Mouse (Mus musculus) forelimb bud, embryonic 11.5 days (tissue): ENCODE measurements around the gene Qrich1.

ENCODE experiments used
- DNase-seq: peaks from one replicate; pipeline ENCODE4 v3.0.0-alpha.2; 2012; ENCODE audit warnings: low read depth, low spot score

The Qrich1 gene

DNA sequence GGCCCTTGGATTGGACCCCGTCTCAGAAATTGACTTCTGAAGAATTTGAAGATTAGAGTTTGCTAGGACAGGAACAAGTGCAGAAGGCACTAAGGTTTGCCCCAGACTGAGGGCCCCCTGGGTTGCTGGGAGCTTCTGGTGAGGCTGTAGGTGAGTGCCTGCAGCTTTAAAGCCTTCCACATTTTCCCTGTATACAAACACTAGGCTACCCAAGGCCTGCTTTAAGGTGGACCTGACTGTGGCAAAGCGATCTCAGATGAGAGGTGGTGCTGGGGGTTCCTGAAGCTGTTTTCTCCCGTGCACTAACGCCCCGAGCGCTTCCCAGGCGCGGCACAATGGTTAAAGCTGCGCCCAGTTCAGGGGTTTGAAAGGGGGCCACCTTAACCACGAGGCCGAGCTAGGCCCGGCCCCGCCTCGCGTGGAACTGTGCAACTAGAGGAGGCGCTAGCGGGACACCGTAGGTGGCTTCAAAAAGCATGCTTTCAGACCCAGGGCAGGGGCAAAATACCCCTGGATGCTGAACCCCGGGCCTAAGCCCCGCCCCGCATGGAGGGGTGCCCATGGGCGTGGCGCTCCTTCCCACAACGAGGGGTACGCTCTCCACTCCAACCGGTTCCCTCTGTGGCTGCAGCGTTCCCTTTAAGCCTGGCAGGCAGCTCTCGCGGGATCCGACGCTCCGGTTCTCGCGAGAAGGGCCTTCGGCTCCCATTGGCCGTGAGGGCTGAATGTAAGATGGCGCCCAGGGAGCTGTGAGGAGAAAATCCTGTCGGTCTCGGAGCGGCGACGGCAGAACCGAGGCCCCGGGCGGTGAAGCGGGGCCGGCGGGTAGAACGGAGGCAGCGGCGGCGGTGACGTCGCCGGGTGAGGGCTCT lies at the start of gene Qrich1:
TSS of gene Qrich1 (plus strand) at position 427 of the 872 bp plus-strand sequence.
- DNase-seq, result peak; percentile 99

DNA sequence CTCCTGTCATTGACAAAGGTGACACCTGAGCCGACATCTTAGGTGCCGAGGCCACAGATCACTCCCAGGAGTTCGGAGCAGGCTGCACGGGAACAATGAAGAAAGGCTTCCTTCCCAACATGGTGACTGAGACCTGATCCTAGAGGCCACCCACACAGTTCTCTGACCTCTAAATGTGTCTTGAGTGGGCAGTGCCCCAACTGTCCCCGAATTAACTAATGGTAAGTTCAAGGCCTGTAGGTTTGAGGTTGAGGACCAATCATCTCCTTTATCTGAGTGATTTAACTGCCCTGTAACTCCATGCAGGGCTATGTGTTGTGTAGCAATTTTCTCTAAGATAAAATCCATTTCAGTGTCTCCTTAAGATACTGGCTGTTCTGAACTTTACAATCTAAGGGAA lies 47.2 kb upstream of the Qrich1 start:
- DNase-seq, result no peak

DNA sequence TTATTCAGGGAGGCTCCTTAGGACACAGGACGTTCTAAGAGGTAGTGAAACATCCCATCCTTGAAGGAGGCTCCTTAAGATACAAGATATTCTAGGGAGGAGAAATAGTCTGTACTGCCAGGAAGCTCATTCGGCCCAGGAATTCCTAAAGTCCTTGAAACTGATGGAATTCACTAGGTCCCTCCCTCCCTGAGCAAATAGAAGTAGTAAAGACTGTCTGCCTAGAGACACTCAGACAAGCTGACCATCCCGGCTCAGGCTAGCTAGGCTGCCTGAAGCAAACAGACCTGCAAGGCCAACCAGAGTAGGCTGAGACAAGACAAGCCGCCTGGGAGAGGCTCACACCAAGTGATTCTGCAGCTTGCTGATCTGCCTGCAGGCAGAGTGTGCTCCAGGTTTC lies 46.8 kb upstream of the Qrich1 start:
- DNase-seq, result no peak

DNA sequence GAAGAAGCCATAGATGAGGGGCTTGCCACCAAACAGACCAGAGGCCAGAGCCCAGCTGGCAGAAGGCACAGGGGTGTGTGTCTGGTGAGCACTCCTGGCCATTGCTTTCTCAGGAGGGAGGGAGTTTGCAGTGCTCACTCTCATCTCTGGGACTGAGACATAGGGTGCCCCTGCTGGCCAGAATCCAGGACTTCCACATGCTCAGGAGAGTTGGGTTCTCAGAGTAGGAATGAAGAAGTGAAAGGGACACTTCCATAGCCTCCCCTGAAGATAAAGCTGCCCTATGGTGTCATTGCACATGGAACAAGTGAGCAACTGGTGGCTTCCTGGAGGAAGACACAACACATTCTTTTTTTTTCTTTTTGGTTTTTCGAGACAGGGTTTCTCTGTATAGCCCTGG lies 42.1 kb upstream of the Qrich1 start:
- no peak for DNase-seq

DNA sequence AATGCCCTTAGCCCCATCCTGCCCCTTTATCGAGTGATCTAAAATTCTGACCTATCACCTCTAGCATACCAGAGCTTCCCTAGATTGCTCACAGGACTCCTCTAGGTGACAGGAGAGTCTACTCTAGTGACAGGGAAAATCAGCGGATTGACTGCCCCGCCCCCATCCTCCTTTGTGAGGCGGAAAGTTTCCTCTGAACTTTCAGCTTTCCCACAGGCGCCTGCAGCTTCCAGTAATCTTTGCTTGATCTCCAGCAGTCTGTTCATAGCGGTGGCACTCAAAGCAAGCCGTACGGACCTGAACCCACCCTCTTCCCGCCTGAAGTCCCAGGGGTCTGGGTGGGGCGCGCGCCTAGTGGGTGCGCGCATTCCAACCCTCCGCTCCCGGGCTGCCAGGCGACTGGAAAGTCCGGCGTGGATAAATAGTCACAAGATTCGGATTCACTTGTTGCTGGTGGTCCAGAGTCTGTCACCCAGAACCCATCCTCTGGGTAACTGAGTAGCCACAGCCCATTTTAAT lies 37.9 kb upstream of the Qrich1 start:
- peak; percentile 88 for DNase-seq

DNA sequence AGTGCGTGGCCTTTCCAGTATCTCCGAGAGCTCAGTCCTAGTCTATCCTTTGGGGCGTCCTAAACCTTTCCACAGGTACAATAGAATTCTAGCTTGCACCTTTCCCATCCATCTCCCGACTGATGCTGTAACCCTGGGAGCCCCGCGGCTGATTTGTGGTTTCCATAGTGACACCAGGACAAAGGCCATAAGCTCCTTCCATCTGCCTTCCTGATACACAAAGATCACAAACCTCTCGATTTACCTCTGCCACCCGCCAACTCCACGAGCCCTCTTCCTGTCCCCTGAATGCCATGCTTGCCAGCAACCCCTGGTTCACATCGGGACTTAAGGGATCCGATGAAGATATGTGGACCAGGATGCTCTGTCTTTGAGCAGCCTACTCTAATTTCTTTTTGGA lies 37.4 kb upstream of the Qrich1 start:
- no peak for DNase-seq

DNA sequence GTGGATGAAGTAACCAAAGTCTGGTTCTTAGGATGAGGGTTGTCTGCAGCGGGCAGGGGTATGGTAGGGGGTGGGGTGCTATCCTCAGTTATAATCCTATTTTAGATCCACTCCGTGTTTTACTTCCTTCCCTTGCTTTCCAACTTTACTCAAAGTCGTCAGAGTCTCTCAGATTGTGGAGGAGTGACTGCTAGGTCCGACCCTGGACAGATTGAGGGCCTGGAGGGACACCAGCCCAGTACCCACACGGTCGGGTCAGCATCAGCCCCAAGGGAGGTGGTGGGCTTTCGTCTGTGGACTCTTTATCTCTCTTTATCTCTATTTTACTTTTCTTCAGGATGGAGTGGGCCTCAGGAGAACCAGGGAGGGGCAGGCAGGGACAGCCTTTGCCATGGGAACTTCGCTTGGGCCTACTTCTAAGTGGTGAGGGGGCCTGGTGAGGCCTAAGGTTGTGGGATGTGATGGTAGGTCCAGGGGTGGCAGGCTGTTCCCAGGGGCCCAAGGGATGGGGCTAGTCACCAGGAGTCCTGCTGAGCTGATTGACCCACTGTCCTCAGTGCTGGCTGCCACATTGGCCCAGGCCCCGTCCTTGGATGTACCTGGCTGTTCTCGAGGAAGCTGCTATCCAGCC lies 36.8 kb upstream of the Qrich1 start, which contains the start of gene Lamb2:
TSS of gene Lamb2 (plus strand) at position 16 of the 631 bp plus-strand sequence.
- DNase-seq, result peak; percentile 89

DNA sequence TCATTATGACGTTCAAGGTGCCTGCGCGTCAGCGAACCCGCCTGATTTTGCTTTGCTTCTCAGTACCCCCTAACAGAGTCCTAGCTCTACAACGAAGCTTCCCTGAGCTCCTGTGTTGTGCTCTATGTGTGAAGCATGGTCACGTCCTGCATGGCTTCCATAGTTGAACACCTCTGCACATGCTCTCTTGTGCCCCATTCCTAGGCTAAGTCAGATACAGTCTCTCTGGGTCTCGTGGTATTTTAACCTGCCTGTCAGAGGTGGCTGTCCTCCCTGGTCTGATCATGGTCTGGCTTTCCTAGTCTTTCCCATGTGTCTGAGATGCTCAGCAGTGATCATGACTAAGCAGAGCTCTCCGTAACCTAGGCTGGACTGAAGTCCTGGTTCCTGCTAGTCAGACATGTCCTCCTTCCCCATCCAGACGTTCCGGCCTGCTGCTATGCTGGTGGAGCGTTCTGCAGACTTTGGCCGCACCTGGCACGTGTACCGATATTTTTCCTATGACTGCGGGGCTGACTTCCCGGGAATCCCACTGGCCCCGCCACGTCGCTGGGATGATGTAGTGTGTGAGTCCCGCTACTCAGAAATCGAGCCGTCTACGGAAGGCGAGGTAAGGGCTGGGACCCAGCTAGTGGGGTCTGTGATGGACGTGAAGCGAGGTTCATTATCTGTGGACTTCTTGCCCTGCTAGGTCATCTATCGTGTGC lies 35.6 kb upstream of the Qrich1 start:
- no peak for DNase-seq

DNA sequence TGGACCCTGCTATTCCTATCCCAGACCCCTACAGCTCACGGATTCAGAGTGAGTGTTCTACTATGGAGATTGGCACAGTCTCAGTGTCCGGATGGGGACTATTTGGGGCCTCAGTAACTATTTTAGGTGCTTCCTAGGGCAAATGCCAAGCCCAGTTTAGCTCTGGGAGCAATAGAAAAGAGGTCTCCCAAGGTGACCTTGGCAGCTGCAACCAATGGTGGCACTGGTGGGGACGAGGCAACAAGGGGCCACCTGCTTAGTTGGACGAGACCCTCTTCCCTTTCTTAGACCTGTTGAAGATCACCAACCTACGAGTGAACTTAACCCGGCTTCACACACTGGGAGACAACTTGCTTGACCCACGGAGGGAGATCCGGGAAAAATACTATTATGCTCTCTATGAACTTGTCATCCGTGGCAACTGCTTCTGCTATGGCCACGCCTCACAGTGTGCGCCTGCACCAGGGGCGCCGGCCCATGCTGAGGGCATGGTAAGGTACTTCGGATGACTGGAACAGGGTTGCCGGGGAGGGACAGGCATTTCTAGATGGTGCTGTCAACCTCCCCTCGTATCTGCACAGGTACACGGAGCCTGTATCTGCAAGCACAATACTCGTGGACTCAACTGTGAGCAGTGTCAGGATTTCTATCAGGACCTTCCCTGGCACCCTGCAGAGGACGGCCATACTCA lies 34.9 kb upstream of the Qrich1 start:
- DNase-seq, result no peak

DNA sequence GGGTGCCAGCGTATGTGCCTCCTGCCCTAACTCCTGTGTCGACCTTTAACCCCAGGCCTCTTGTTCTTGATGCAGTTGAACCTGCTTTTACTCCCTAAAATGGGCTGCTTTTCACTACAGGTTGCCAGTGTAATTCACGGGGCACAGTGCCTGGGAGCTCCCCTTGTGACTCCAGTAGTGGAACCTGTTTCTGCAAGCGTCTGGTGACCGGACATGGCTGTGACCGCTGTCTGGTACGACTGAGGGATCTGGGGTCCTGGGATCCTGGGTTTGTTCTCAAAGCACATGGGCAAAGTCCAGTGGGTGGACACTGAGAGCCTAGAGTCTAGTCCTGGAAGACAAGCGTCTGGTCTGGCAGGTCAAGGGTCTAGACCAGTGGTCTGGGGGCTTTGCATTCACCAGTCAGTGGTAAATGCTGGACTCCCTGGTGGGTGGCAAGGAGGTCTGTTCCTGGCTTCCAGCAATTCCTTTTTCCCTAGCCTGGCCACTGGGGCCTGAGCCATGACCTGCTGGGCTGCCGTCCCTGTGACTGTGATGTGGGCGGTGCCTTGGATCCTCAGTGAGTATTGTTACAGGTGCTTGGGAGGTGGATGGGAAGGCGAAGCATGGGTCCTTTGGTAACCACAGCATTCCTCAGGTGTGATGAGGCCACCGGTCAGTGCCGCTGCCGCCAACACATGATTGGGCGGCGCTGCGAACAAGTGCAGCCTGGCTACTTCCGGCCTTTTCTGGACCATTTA lies 33.4 kb upstream of the Qrich1 start:
- no peak for DNase-seq

DNA sequence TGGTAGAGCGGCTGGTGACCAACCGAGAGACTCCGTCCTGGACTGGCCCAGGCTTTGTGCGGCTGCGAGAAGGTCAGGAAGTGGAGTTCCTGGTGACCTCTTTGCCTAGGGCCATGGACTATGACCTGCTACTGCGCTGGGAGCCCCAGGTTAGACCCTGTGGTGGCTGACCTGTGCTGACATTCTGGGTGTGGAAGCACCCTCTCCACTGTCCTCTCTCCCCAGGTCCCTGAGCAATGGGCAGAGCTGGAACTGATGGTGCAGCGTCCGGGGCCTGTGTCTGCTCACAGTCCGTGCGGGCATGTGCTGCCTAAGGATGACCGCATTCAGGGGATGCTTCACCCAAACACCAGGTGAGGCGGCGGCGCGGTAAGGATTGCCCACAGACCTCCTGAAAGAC lies 32.6 kb upstream of the Qrich1 start:
- no peak for DNase-seq

DNA sequence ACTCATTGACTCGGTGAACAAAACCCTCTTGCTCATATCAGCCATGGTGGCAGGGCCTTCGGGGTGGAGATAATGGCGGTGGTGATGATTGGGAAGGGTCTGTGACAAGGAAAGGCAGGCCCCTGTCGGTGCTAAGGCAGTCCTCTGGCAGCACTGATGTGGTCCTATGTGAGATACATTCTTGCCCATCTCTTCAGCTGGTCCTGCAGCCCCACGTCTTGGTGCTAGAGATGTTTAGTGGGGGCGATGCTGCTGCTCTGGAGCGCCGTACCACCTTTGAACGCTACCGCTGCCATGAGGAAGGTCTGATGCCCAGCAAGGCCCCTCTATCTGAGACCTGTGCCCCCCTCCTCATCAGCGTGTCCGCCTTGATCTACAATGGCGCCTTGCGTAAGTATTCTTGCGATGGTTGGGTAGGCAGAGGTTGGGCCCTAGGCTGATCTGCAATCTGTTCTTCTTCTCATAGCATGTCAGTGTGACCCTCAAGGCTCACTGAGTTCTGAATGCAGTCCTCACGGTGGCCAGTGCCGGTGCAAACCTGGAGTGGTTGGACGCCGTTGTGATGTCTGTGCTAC lies 31.2 kb upstream of the Qrich1 start:
- DNase-seq, result no peak

DNA sequence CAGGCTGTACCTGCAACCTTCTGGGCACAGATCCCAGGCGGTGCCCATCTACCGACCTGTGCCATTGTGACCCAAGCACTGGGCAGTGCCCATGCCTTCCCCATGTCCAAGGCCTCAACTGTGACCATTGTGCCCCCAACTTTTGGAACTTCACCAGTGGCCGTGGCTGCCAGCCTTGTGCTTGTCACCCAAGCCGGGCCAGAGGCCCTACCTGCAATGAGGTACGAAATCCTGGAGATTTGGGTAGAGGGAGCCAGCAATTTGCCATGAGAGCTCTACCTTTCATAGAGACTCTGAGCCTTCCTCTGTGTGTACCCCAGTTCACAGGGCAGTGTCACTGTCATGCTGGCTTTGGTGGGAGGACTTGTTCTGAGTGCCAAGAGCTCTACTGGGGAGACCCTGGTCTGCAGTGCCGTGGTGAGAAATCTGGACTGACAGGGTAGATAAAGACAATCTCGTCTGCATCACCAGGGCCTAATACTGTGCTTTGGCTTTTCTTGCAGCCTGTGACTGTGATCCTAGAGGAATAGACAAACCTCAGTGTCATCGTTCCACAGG lies 29.6 kb upstream of the Qrich1 start:
- DNase-seq, result no peak

DNA sequence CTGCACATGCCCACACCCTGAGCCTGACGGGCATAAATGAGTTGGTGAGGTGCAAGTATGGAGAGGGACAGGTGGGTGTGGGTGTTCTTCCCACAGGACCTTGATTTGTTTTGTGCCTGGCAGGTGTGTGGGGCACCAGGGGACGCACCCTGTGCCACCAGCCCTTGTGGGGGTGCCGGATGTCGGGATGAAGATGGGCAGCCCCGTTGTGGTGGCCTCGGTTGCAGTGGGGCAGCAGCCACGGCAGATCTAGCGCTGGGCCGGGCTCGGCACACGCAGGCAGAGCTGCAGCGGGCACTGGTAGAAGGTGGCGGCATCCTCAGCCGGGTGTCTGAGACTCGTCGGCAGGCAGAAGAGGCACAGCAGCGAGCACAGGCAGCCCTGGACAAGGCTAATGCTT lies 28.2 kb upstream of the Qrich1 start:
- DNase-seq, result no peak

DNA sequence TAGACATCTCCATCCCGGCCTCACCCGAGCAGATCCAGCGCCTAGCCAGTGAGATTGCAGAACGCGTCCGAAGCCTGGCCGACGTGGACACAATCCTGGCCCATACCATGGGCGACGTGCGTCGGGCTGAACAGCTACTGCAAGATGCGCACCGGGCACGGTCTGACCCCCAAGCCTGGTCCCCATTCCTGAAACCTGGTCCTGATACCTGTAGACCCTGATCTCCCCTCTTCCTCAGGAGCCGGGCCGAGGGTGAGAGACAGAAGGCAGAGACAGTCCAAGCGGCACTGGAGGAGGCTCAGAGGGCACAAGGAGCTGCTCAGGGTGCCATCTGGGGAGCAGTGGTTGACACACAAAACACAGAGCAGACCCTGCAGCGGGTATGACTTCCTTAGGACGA lies 27.4 kb upstream of the Qrich1 start:
- no peak for DNase-seq

DNA sequence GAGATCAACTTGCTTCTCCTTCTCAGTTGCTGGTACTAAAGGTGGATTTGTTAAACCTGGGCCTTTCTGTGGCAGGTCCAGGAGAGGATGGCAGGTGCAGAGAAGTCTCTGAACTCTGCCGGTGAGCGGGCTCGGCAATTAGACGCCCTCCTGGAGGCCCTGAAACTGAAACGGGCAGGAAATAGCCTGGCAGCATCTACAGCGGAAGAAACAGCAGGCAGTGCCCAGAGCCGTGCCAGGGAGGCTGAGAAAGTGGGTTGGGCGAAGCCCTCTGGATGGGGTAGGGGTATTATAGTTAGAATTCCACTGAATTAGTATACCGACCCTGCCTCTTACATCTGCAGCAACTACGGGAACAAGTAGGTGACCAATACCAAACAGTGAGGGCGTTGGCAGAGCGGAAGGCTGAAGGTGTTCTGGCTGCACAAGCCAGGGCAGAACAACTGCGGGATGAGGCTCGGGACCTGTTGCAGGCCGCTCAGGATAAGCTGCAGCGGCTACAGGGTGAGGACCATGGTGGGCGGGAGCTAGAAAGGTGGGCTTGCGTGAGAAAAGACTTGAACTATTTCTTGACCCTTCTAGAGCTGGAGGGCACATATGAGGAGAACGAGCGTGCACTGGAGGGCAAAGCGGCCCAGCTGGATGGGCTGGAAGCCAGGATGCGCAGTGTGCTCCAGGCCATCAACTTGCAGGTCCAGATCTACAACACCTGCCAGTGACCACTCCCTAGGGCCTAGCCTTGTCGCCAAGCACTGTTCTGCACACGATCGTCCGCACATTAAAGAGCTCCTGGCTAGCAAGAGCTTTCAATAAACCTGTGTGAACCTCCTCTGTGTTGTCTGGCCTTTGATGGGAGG lies 26.7 kb upstream of the Qrich1 start:
- DNase-seq, result no peak

DNA sequence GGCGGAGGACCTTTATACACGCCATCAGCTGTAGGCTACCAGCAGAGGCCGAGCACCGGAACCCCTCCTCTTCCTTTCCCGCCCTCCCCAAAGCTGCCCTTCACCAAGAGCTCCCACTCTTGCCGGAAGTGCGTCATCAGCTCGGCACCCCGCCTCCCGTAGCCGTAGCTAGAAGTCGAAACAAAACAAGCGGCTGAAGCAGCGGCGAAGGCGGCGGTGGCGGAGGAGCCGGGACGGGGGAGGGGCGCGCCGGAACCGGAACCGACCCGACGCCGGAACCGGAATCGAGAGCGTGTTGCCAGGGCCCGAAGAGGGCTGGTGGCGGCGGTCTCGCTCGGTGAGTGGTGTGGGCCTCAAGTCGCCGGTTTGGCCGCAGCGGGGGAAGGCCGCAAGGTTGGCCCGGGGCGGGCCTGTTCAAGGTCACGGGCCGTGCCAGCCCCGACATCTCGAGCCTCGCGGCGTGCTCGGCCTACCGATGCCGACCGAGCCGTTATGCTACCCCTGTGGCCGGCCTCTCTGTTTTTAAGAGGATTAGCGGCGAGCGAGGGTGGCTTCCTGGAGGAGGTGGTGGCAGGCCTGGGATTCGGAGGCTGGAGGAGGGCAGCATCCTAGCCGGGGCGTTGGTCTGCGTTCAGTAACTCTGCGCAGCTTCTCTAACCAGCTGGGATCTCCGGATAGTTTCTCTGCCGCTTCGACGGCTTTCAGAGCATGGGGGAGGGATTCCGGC lies 25.9 kb upstream of the Qrich1 start, which contains the start of gene Usp19:
TSS of gene Usp19 (plus strand) at position 44 of the 727 bp plus-strand sequence.
- DNase-seq, result peak; percentile 95

DNA sequence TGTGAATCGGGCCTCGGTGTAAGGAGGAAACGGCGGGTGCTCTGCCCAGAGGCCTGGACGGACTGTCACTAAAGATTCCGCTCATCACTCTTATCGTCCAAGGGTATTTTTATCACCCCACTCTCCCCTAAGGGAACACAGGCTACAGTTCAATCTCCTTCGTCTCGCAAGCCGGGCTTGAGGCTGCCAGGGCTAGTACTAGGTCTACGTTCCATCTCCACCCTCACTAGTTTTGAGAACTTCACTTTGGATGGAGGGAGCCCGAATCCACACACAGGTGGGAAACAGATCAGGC lies 25.4 kb upstream of the Qrich1 start:
- no peak for DNase-seq
